Mouse (Mus musculus) pancreas, adult 10 weeks (tissue): Measurements from ENCODE around the gene Ccdc134. TPM values are rescaled to one million over a fixed set of nuclear protein-coding genes. Genes with fewer than 3 reads are reported as not detected.

Experiments
- polyA plus RNA-seq: library from polyadenylated mRNA; stranded (reverse); fragments of 350-450 nt; fragmentation: Illumina TruSeq; extraction: RNeasy Lipid Tissue Mini Kit (QIAGEN cat#74804); gene quantifications from one replicate; pipeline ENCODE4 v1.2.3, GENCODE M21; 2015; ENCODE audit warnings: low read depth, low replicate concordance; ENCODE audit not compliant: insufficient read depth

Gene Ccdc134
- polyA plus RNA-seq, result 9.6 TPM

DNA sequence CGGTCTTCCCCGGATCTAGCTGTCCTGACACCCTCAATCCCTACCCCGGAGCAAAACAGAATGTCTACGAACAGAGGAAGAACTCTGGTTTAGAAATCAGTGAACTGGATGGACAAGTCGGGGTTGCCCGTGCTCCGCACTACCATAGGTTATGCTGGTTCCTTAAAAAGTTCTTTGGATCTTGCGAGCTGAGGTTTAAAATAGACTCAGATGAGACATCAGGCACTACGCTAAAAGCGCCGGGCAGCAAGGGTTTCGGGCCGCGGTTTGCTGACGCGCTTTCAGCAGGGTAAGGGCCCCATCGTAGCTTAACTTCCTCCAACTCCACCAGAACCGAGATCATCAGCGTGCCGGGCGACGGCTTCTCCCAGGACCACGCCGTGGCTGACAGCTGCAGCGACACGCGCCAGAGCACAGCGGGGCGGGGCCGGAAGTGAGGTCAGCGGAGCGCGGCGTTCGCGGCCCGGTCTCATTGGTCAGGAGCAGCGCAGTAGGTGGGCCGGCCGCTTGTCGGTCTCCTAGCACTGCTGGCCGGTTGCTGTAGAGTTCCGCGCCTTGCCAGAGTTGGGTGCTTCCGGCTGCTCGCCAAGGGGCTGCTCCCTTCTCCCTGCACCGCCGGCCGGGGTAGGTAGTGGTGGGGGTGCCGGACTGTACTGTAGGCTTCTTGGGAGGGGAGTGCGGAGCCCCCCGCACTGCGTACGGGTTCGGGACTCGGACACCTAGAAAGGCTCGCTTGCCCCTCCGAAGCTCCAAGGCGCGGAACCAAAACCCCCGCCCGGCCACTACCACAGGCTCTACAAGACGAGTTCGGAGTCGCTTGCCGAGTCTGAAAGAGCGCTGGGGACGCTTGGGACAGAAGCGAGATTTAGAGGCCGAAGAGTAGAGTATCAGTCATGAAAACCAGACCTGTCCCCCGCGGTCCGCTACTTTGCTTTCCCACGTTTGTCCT is at the start of gene Ccdc134:
Gene Ccdc134 (plus strand): TSS at position 497 of the 949 bp plus-strand sequence.

DNA sequence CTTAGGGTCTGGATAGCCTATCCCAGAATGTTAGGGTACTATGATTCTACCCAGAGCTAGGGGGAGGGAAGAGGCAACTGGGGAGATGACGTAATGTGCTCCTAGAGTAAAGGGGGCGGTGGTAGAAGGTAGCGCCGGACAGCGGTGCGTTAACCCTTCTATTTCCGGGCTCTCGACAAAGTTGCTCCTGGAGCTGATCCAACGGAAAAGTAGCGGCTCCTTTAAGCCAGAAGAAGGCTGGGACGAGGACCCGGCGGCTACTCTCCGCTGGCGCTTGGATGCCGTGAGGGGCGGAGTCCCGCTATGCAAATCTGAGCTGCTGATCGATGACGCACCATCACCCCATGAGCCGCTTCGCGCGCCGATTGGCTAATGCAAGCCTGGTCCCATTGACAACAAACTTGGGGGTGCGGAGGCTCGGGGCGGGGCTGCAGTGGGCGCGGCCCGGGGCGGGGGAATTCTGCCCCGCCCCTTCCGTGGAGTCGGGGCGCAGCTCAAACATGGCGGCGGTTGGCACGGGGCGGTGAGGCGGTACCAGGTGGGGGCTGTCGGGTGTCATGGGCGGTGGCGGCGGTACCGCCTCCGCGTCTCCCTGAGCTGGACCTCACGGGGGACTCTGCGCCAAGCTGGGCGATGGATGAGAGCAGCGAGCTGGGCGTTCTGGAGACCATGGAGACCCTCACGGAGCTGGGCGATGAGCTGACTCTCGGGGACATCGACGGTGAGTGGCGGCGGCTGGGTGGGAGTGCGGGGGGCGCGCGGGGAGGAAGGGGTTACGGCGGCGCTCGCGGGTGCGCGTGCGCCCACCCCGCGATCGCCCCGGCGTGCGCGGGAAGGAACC is 19.3 kb downstream of the Ccdc134 start, which contains the start of gene Srebf2:
Gene Srebf2 (plus strand): TSS at position 412 of the 841 bp plus-strand sequence.

Other genes with a start within 250 kb of the Ccdc134 start
- gene Polr3h, start 201.7 kb upstream of the Ccdc134 start, polyA plus RNA-seq, result 4.1 TPM
- gene Csdc2, start 191.2 kb upstream of the Ccdc134 start, polyA plus RNA-seq, result 0.96 TPM
- gene Pmm1, start 167.0 kb upstream of the Ccdc134 start, polyA plus RNA-seq, result 5.2 TPM
- not detected for gene 1700029P11Rik, start 147.4 kb upstream of the Ccdc134 start, polyA plus RNA-seq
- 14.2 TPM for gene Xrcc6, start 140.1 kb upstream of the Ccdc134 start, polyA plus RNA-seq
- 13.3 TPM for gene Desi1, start 94.1 kb upstream of the Ccdc134 start, polyA plus RNA-seq
- gene Snu13, start 80.3 kb upstream of the Ccdc134 start, polyA plus RNA-seq, result 15.2 TPM
- gene 4930407I10Rik, start 68.8 kb upstream of the Ccdc134 start, polyA plus RNA-seq, result not detected
- not detected for gene Mei1, start 57.9 kb upstream of the Ccdc134 start, polyA plus RNA-seq
- 12.1 TPM for gene Srebf2, start 19.3 kb downstream of the Ccdc134 start, polyA plus RNA-seq
- gene Shisa8, start 84.9 kb downstream of the Ccdc134 start, polyA plus RNA-seq, result not detected
- not detected for gene Tnfrsf13c, start 96.4 kb downstream of the Ccdc134 start, polyA plus RNA-seq
- not detected for gene Cenpm, start 116.8 kb downstream of the Ccdc134 start, polyA plus RNA-seq
- gene 1500009C09Rik, start 124.5 kb downstream of the Ccdc134 start, polyA plus RNA-seq, result not detected
- gene Sept3, start 147.0 kb downstream of the Ccdc134 start, polyA plus RNA-seq, result 1.0 TPM
- gene Wbp2nl, start 171.0 kb downstream of the Ccdc134 start, polyA plus RNA-seq, result not detected
- gene Naga, start 211.0 kb downstream of the Ccdc134 start, polyA plus RNA-seq, result 38.1 TPM
- gene Pheta2, start 211.0 kb downstream of the Ccdc134 start, polyA plus RNA-seq, result not detected
- 65.3 TPM for gene Smdt1, start 211.0 kb downstream of the Ccdc134 start, polyA plus RNA-seq
- gene Ndufa6, start 226.4 kb downstream of the Ccdc134 start, polyA plus RNA-seq, result 106 TPM